Mouse (Mus musculus) inflammation-experienced regulatory T-cells, adult 6 months (primary cell): ENCODE measurements around the gene Rpl23a. TPM values are rescaled to one million over a fixed set of nuclear protein-coding genes. Genes with fewer than 3 reads are reported as not detected.
"Not testable (repeated sequence)": the region's sequence is repeated elsewhere in the genome, so short reads cannot be mapped to it uniquely, and the experiment has no call there.

Experiments
- ATAC-seq: one replicate; pipeline ENCODE4 v1.8.0; 2017
- polyA plus RNA-seq, 3 experiments: library from polyadenylated mRNA; unstranded; fragments of 100-300 nt; shearing (Covaris generic); gene quantifications; one replicate each; pipeline ENCODE4 v1.2.1; 2017

Gene Rpl23a
- 1,000 to 10,000 TPM; 2,768 to 4,435 (median 3,801) TPM for polyA plus RNA-seq

GRCm38 (mm10) chr11:78182961-78183844 is at the start of gene Rpl23a:
Gene Rpl23a (minus strand): TSS chr11:78183584.
- ATAC-seq: peak; percentile 99

GRCm38 (mm10) chr11:78231518-78231917 is 48.1 kb upstream of the Rpl23a start:
- no peak for ATAC-seq

GRCm38 (mm10) chr11:78223586-78223985 is 40.2 kb upstream of the Rpl23a start:
- no peak for ATAC-seq

GRCm38 (mm10) chr11:78215709-78216317 is 32.4 kb upstream of the Rpl23a start:
- ATAC-seq: peak; percentile 28

GRCm38 (mm10) chr11:78213086-78213817 is 29.9 kb upstream of the Rpl23a start:
- ATAC-seq: no peak

- ATAC-seq: no peak
Observed at GRCm38 (mm10) chr11:78211513-78211912, 28.1 kb upstream of the Rpl23a start.

GRCm38 (mm10) chr11:78210615-78211014 is 27.2 kb upstream of the Rpl23a start:
- ATAC-seq: no peak

GRCm38 (mm10) chr11:78209886-78210285 is 26.5 kb upstream of the Rpl23a start:
- no peak for ATAC-seq

GRCm38 (mm10) chr11:78207190-78207589 is 23.8 kb upstream of the Rpl23a start:
- ATAC-seq: no peak

GRCm38 (mm10) chr11:78205361-78206206 is 22.2 kb upstream of the Rpl23a start:
- ATAC-seq: no peak

GRCm38 (mm10) chr11:78204287-78204686 is 20.9 kb upstream of the Rpl23a start:
- no peak for ATAC-seq

GRCm38 (mm10) chr11:78202372-78202771 is 19.0 kb upstream of the Rpl23a start:
- ATAC-seq: no peak

- no peak for ATAC-seq
Observed at GRCm38 (mm10) chr11:78195101-78195863, 11.9 kb upstream of the Rpl23a start.

GRCm38 (mm10) chr11:78194411-78195100 is 11.2 kb upstream of the Rpl23a start:
- no peak for ATAC-seq

GRCm38 (mm10) chr11:78193113-78193512 is 9.7 kb upstream of the Rpl23a start, which contains the start of gene Proca1:
Gene Proca1 (plus strand): TSS chr11:78193392.
- ATAC-seq: no peak

GRCm38 (mm10) chr11:78190041-78190440 is 6.7 kb upstream of the Rpl23a start:
- no peak for ATAC-seq

- ATAC-seq: peak; percentile 25
Observed at GRCm38 (mm10) chr11:78189234-78190040, 6.1 kb upstream of the Rpl23a start.

GRCm38 (mm10) chr11:78188331-78189233 is 5.2 kb upstream of the Rpl23a start, which contains the start of gene Rab34:
Gene Rab34 (plus strand): TSS chr11:78188430.
- peak; percentile 28 for ATAC-seq

GRCm38 (mm10) chr11:78184702-78185101 is 1.3 kb upstream of the Rpl23a start:
- not testable (repeated sequence) for ATAC-seq
